Mouse (Mus musculus): ENCODE measurements at regions not wholly inside any gene's neighbourhood (a gene's known extent, or its start where the extent isn't known, plus 50 kb on each side); places are given as distances from the start of the nearest gene placed in this dataset.

GRCm38 (mm10) chr6:51162208-51163082 lies 270.0 kb upstream of the Nfe2l3 start:
- H3K27me3 ChIP-seq (replicated peaks): 0 out of 2 replicates have a peak, but pooled peaks cover 5% of the 10 kb centered on the region
- no peaks in the 10 kb centered on the region for H3K4me1 ChIP-seq
- H3K9ac ChIP-seq: no peak overlapping the region
- no peak overlapping the region for H3K4me2 ChIP-seq
- H3K9me3 ChIP-seq (replicated peaks): no peaks in the 10 kb centered on the region
- H3K4me3 ChIP-seq: no peak overlapping the region
- ATAC-seq: no peak
- no peak overlapping the region for H3K27ac ChIP-seq
- no peaks in the 10 kb centered on the region for H3K36me3 ChIP-seq
- 63% methylated on average over 14 of the region's 14 CpGs for WGBS (ENCODE audit: insufficient replicate concordance)

- no peak for ATAC-seq
- no peak overlapping the region for H3K4me2 ChIP-seq
- H3K27me3 ChIP-seq (replicated peaks): 0 out of 2 replicates have a peak, but pooled peaks cover 5% of the 10 kb centered on the region
- H3K27ac ChIP-seq: no peak overlapping the region
- no peak overlapping the region for H3K9ac ChIP-seq
- H3K9me3 ChIP-seq (replicated peaks): no peaks in the 10 kb centered on the region
- no peak overlapping the region for H3K4me3 ChIP-seq
- WGBS (ENCODE audit: insufficient replicate concordance): 64% methylated on average over 5 of the region's 5 CpGs
- no peaks in the 10 kb centered on the region for H3K36me3 ChIP-seq
- peaks cover 5% of the 10 kb centered on the region for H3K4me1 ChIP-seq
These were observed 269.2 kb upstream of the Nfe2l3 start for GRCm38 (mm10) chr6:51163266-51163665.

GRCm38 (mm10) chr6:51163882-51164281 lies 268.6 kb upstream of the Nfe2l3 start:
- Histone ChIP-seq H3K4me1 (peaks cover 11% of the 10 kb centered on the region), H3K27ac (no peak overlapping the region), H3K9ac (no peak overlapping the region), H3K4me3 (no peak overlapping the region), H3K4me2 (no peak overlapping the region), H3K27me3 (replicated peaks) (0 out of 2 replicates have a peak, but pooled peaks cover 5% of the 10 kb centered on the region), H3K36me3 (no peaks in the 10 kb centered on the region), H3K9me3 (replicated peaks) (no peaks in the 10 kb centered on the region)
- ATAC-seq: no peak
- 61% methylated on average over 4 of the region's 4 CpGs for WGBS (ENCODE audit: insufficient replicate concordance)

GRCm38 (mm10) chr6:51167028-51167427 lies 265.4 kb upstream of the Nfe2l3 start:
- peaks cover 8% of the 10 kb centered on the region; the same call in 1 of the 2 replicates for H3K27me3 ChIP-seq (replicated peaks)
- ATAC-seq: no peak
- no peaks in the 10 kb centered on the region for H3K36me3 ChIP-seq
- WGBS (ENCODE audit: insufficient replicate concordance): 75% methylated on average over 5 of the region's 5 CpGs
- H3K4me2 ChIP-seq: no peak overlapping the region
- no peaks in the 10 kb centered on the region for H3K9me3 ChIP-seq (replicated peaks)
- no peak overlapping the region for H3K9ac ChIP-seq
- H3K27ac ChIP-seq: no peak overlapping the region
- H3K4me1 ChIP-seq: peaks cover 29% of the 10 kb centered on the region
- H3K4me3 ChIP-seq: no peak overlapping the region

GRCm38 (mm10) chr6:51168048-51168447 lies 264.4 kb upstream of the Nfe2l3 start:
- H3K4me3 ChIP-seq: peak overlapping the region; percentile 60
- H3K9me3 ChIP-seq (replicated peaks): no peaks in the 10 kb centered on the region
- peak overlapping the region; percentile 92 for H3K4me2 ChIP-seq
- no peaks in the 10 kb centered on the region for H3K36me3 ChIP-seq
- peaks cover 39% of the 10 kb centered on the region for H3K4me1 ChIP-seq
- H3K27ac ChIP-seq: no peak overlapping the region
- peak overlapping the region; percentile 73; the same call in 1 of the 2 replicates for H3K9ac ChIP-seq
- WGBS (ENCODE audit: insufficient replicate concordance): 3% methylated on average over 11 of the region's 11 CpGs
- H3K27me3 ChIP-seq (replicated peaks): peaks cover 18% of the 10 kb centered on the region
- ATAC-seq: no peak

GRCm38 (mm10) chr6:51168775-51169695 lies 263.4 kb upstream of the Nfe2l3 start:
- 8% methylated on average over 38 of the region's 38 CpGs for WGBS (ENCODE audit: insufficient replicate concordance)
- Histone ChIP-seq H3K9ac (peak overlapping the region; percentile 73), H3K4me1 (peaks cover 49% of the 10 kb centered on the region), H3K4me3 (peak overlapping the region; percentile 60), H3K9me3 (replicated peaks) (no peaks in the 10 kb centered on the region), H3K36me3 (no peaks in the 10 kb centered on the region), H3K4me2 (peak overlapping the region; percentile 92), H3K27me3 (replicated peaks) (peaks cover 28% of the 10 kb centered on the region), H3K27ac (peak overlapping the region; percentile 91)
- peak; percentile 20; the same call in 1 of the 2 replicates for ATAC-seq

- H3K27ac ChIP-seq: peak overlapping the region; percentile 91
- no peak for ATAC-seq
- H3K36me3 ChIP-seq: no peaks in the 10 kb centered on the region
- WGBS (ENCODE audit: insufficient replicate concordance): under 1% methylated on average over 22 of the region's 22 CpGs
- no peaks in the 10 kb centered on the region for H3K9me3 ChIP-seq (replicated peaks)
- H3K4me3 ChIP-seq: peak overlapping the region; percentile 60
- H3K9ac ChIP-seq: peak overlapping the region; percentile 73
- peaks cover 56% of the 10 kb centered on the region for H3K4me1 ChIP-seq
- peaks cover 38% of the 10 kb centered on the region for H3K27me3 ChIP-seq (replicated peaks)
- peak overlapping the region; percentile 92 for H3K4me2 ChIP-seq
These were observed 262.5 kb upstream of the Nfe2l3 start for GRCm38 (mm10) chr6:51169971-51170411.

GRCm38 (mm10) chr6:51170414-51170813 lies 262.1 kb upstream of the Nfe2l3 start:
- WGBS (ENCODE audit: insufficient replicate concordance): 0% methylated on average over 11 of the region's 11 CpGs
- Histone ChIP-seq H3K27me3 (replicated peaks) (peaks cover 42% of the 10 kb centered on the region), H3K4me1 (peaks cover 56% of the 10 kb centered on the region), H3K9ac (peak overlapping the region; percentile 73), H3K36me3 (no peaks in the 10 kb centered on the region), H3K27ac (peak overlapping the region; percentile 91), H3K9me3 (replicated peaks) (no peaks in the 10 kb centered on the region), H3K4me2 (peak overlapping the region; percentile 92), H3K4me3 (peak overlapping the region; percentile 60)
- peak; percentile 46; the same call in 1 of the 2 replicates for ATAC-seq

GRCm38 (mm10) chr6:51170871-51171270 lies 261.6 kb upstream of the Nfe2l3 start:
- ATAC-seq: peak; percentile 75
- 0% methylated on average over 11 of the region's 11 CpGs for WGBS (ENCODE audit: insufficient replicate concordance)
- peaks cover 56% of the 10 kb centered on the region for H3K4me1 ChIP-seq
- H3K27me3 ChIP-seq (replicated peaks): peaks cover 43% of the 10 kb centered on the region
- H3K4me2 ChIP-seq: peak overlapping the region; percentile 92
- H3K36me3 ChIP-seq: no peaks in the 10 kb centered on the region
- H3K27ac ChIP-seq: no peak overlapping the region
- no peak overlapping the region for H3K9ac ChIP-seq
- H3K4me3 ChIP-seq: no peak overlapping the region; the same call in 1 of the 2 replicates
- H3K9me3 ChIP-seq (replicated peaks): no peaks in the 10 kb centered on the region

GRCm38 (mm10) chr6:51171761-51172160 lies 260.7 kb upstream of the Nfe2l3 start:
- 14% methylated on average over 22 of the region's 22 CpGs for WGBS (ENCODE audit: insufficient replicate concordance)
- peak overlapping the region; percentile 53 for H3K4me3 ChIP-seq
- peaks cover 50% of the 10 kb centered on the region for H3K27me3 ChIP-seq (replicated peaks)
- no peaks in the 10 kb centered on the region for H3K36me3 ChIP-seq
- H3K4me2 ChIP-seq: peak overlapping the region; percentile 81
- ATAC-seq: no peak
- H3K27ac ChIP-seq: peak overlapping the region; percentile 74; the same call in 1 of the 2 replicates
- peak overlapping the region; percentile 39 for H3K9ac ChIP-seq
- no peaks in the 10 kb centered on the region for H3K9me3 ChIP-seq (replicated peaks)
- H3K4me1 ChIP-seq: peaks cover 56% of the 10 kb centered on the region

GRCm38 (mm10) chr6:51172331-51172791 lies 260.1 kb upstream of the Nfe2l3 start:
- 10% methylated on average over 12 of the region's 12 CpGs for WGBS (ENCODE audit: insufficient replicate concordance)
- no peaks in the 10 kb centered on the region for H3K9me3 ChIP-seq (replicated peaks)
- peak overlapping the region; percentile 74 for H3K27ac ChIP-seq
- H3K36me3 ChIP-seq: no peaks in the 10 kb centered on the region
- H3K4me1 ChIP-seq: peaks cover 61% of the 10 kb centered on the region
- peaks cover 56% of the 10 kb centered on the region for H3K27me3 ChIP-seq (replicated peaks)
- ATAC-seq: peak; percentile 66
- peak overlapping the region; percentile 39 for H3K9ac ChIP-seq
- H3K4me2 ChIP-seq: peak overlapping the region; percentile 81
- H3K4me3 ChIP-seq: peak overlapping the region; percentile 53
